Mouse (Mus musculus) E14TG2a.4 (cell line): ENCODE results near the gene Snapc5.
"Not testable (repeated sequence)": the region's sequence is repeated elsewhere in the genome, so short reads cannot be mapped to it uniquely, and the experiment has no call there.

Experiments
- H3K27me3 ChIP-seq: 2 replicates; pipeline ENCODE4 v1.6.1; 2014; ENCODE audit warnings: low read length, control low read depth; ENCODE audit not compliant: insufficient read depth
- H3K36me3 ChIP-seq: 2 replicates; pipeline ENCODE4 v1.6.1; 2014; ENCODE audit warnings: low read length, control low read depth; ENCODE audit not compliant: insufficient read depth
- H3K4me1 ChIP-seq: replicated peaks from 2 replicates; pipeline ENCODE4 v1.6.1; 2014; ENCODE audit warnings: low read depth, low read length, control low read depth
- H3K4me3 ChIP-seq: replicated peaks from 2 replicates; pipeline ENCODE4 v1.5.1; 2014; ENCODE audit warnings: mild to moderate bottlenecking, low read length
- H3K9me3 ChIP-seq: 2 replicates; pipeline ENCODE4 v1.6.1; 2014; ENCODE audit warnings: low read length, control low read depth
- CTCF ChIP-seq: conservative IDR thresholded peaks from 2 replicates; pipeline ENCODE4 v1.5.1; 2014; ENCODE audit warnings: low read length
- NANOG ChIP-seq: IDR thresholded peaks from 2 replicates; pipeline ENCODE4 v1.6.1; 2014; ENCODE audit warnings: borderline replicate concordance, low read length, mixed read lengths
- POU5F1 ChIP-seq: IDR thresholded peaks from 2 replicates; pipeline ENCODE4 v1.6.1; 2014; ENCODE audit warnings: low read length, borderline replicate concordance

Gene Snapc5

GRCm38 (mm10) chr9:64178974-64179646, at the start of gene Snapc5:
TSS of gene Snapc5 (plus strand) at chr9:64179274.
- Histone ChIP-seq H3K9me3 (no peaks in the 10 kb centered on the region), H3K36me3 (peaks cover 89% of the 10 kb centered on the region), H3K4me1 (peaks cover 46% of the 10 kb centered on the region), H3K27me3 (no peaks in the 10 kb centered on the region), H3K4me3 (peak within 1 kb of the TSS; percentile 80)
- TF ChIP-seq CTCF (peak; percentile 16; the same call in 1 of the 2 replicates), NANOG (no peak)

- H3K4me3 ChIP-seq = no peak overlapping the region
- H3K36me3 ChIP-seq = peaks cover 15% of the 10 kb centered on the region
- TF ChIP-seq POU5F1 (no peak), CTCF (no peak), NANOG (no peak)
- peaks cover 4% of the 10 kb centered on the region; the same call in 1 of the 2 replicates for H3K27me3 ChIP-seq
- H3K9me3 ChIP-seq = no peaks in the 10 kb centered on the region
- peaks cover 5% of the 10 kb centered on the region for H3K4me1 ChIP-seq
These were observed 47.5 kb upstream of the Snapc5 start for GRCm38 (mm10) chr9:64131623-64132022.

- H3K27me3 ChIP-seq, H3K4me1 ChIP-seq, H3K4me3 ChIP-seq, H3K9me3 ChIP-seq: not testable (repeated sequence)
- H3K36me3 ChIP-seq = peaks cover 83% of the 10 kb centered on the region
- TF ChIP-seq CTCF = peak; percentile 75
These were observed 40.2 kb upstream of the Snapc5 start for GRCm38 (mm10) chr9:64138896-64139295.

- no peak for TF ChIP-seq NANOG
- no peak for TF ChIP-seq CTCF
- H3K27me3 ChIP-seq = no peaks in the 10 kb centered on the region
- H3K36me3 ChIP-seq = peaks cover 92% of the 10 kb centered on the region
- H3K4me1 ChIP-seq = 0 out of 2 replicates have a peak, but pooled peaks cover 8% of the 10 kb centered on the region
- H3K9me3 ChIP-seq = no peaks in the 10 kb centered on the region
- H3K4me3 ChIP-seq = no peak overlapping the region
These were observed 39.2 kb upstream of the Snapc5 start for GRCm38 (mm10) chr9:64139879-64140278.

GRCm38 (mm10) chr9:64156641-64157040, 22.4 kb upstream of the Snapc5 start:
- Histone ChIP-seq H3K9me3 (no peaks in the 10 kb centered on the region), H3K36me3 (peaks cover 98% of the 10 kb centered on the region), H3K27me3 (no peaks in the 10 kb centered on the region), H3K4me3 (no peak overlapping the region), H3K4me1 (no peaks in the 10 kb centered on the region)
- no peak for TF ChIP-seq NANOG
- TF ChIP-seq CTCF = no peak
- TF ChIP-seq POU5F1 = no peak

GRCm38 (mm10) chr9:64160471-64160870, 18.6 kb upstream of the Snapc5 start:
- Histone ChIP-seq H3K9me3 (no peaks in the 10 kb centered on the region), H3K4me3 (no peak overlapping the region), H3K27me3 (no peaks in the 10 kb centered on the region), H3K4me1 (no peaks in the 10 kb centered on the region), H3K36me3 (peaks cover 98% of the 10 kb centered on the region)
- TF ChIP-seq POU5F1 = no peak
- TF ChIP-seq NANOG = no peak
- TF ChIP-seq CTCF = no peak

- peaks cover 18% of the 10 kb centered on the region for H3K4me1 ChIP-seq
- H3K9me3 ChIP-seq, H3K4me3 ChIP-seq, H3K27me3 ChIP-seq: not testable (repeated sequence)
- H3K36me3 ChIP-seq = peaks cover 72% of the 10 kb centered on the region
These were observed 9.1 kb upstream of the Snapc5 start for GRCm38 (mm10) chr9:64169967-64170366.

- Histone ChIP-seq H3K9me3 (no peaks in the 10 kb centered on the region), H3K36me3 (peaks cover 72% of the 10 kb centered on the region), H3K27me3 (no peaks in the 10 kb centered on the region), H3K4me1 (peaks cover 41% of the 10 kb centered on the region), H3K4me3 (peak overlapping the region; percentile 98)
- TF ChIP-seq CTCF = no peak
- TF ChIP-seq NANOG = no peak
- no peak for TF ChIP-seq POU5F1
These were observed 6.8 kb upstream of the Snapc5 start for GRCm38 (mm10) chr9:64172145-64172815.
